Mouse (Mus musculus) lung, postnatal 0 days (tissue): ENCODE data around the gene Kcnn3. TPM values are rescaled to one million over a fixed set of nuclear protein-coding genes. Genes with fewer than 3 reads are reported as not detected.

Experiments
- ATAC-seq: fragments of 200-750 bp; cut with Nextera tagmentation; 2 replicates; pipeline ENCODE4 v1.8.0; 2017; ENCODE audit warnings: moderate library complexity
- DNase-seq: peaks from one replicate; pipeline ENCODE4 v3.0.0-alpha.2; 2016; ENCODE audit warnings: low spot score
- H3K27ac ChIP-seq: fragments of 300-500 bp; sonication (generic); 2 replicates; pipeline ENCODE4 v1.5.1; 2014; ENCODE audit warnings: antibody characterized with exemption, mild to moderate bottlenecking, low read length, mixed read lengths
- H3K27me3 ChIP-seq: fragments of 300-500 bp; sonication (generic); replicated peaks from 2 replicates; pipeline ENCODE4 v1.6.1; 2014; ENCODE audit warnings: low read length, mixed read lengths; ENCODE audit not compliant: insufficient read depth
- H3K36me3 ChIP-seq: fragments of 300-500 bp; sonication (generic); 2 replicates; pipeline ENCODE4 v1.6.1; 2014; ENCODE audit warnings: low read length, mixed read lengths; ENCODE audit not compliant: insufficient read depth
- H3K4me1 ChIP-seq: fragments of 300-500 bp; sonication (generic); 2 replicates; pipeline ENCODE4 v1.6.1; 2014; ENCODE audit warnings: antibody characterized with exemption, low read depth, low read length, mixed read lengths; ENCODE audit not compliant: insufficient read depth
- H3K4me2 ChIP-seq: fragments of 300-500 bp; sonication (generic); replicated peaks from 2 replicates; pipeline ENCODE4 v1.6.1; 2014; ENCODE audit warnings: low read depth, mild to moderate bottlenecking, low read length, moderate library complexity, mixed read lengths
- H3K4me3 ChIP-seq: fragments of 300-500 bp; sonication (generic); 2 replicates; pipeline ENCODE4 v1.5.1; 2014; ENCODE audit warnings: low read depth, low read length
- H3K9ac ChIP-seq: fragments of 300-500 bp; sonication (generic); replicated peaks from 2 replicates; pipeline ENCODE4 v1.6.1; 2014; ENCODE audit warnings: low read depth, mild to moderate bottlenecking
- H3K9me3 ChIP-seq: fragments of 300-500 bp; sonication (generic); 2 replicates; pipeline ENCODE4 v1.6.1; 2016; ENCODE audit warnings: low read length, mixed read lengths
- CTCF ChIP-seq: IDR thresholded peaks from 2 replicates; pipeline ENCODE4 v1.5.1; 2016; ENCODE audit warnings: antibody characterized with exemption, mild to moderate bottlenecking
- EP300 ChIP-seq: IDR thresholded peaks from 2 replicates; pipeline ENCODE4 v1.6.1; 2016; ENCODE audit warnings: antibody characterized with exemption, mild to moderate bottlenecking, control low read depth
- WGBS: fragments of 180-500 bp; shearing (Covaris S2); extraction: QIAGEN DNeasy Blood & Tissue Kit; methylation state at CpG from one replicate; pipeline ENCODE4 v1.1.7; 2014; 5-methylcytosine and 5-hydroxymethylcytosine counted together
- polyA plus RNA-seq: library from polyadenylated mRNA; unstranded; fragments of >200 nt; fragmentation: Nextera tagmentation; extraction: Ambion mirVana; gene quantifications from 2 replicates; pipeline ENCODE4 v1.2.1, GENCODE M21; 2015

The Kcnn3 gene
- polyA plus RNA-seq, 1 experiment from 2014 or later, result 1.0 TPM

DNA sequence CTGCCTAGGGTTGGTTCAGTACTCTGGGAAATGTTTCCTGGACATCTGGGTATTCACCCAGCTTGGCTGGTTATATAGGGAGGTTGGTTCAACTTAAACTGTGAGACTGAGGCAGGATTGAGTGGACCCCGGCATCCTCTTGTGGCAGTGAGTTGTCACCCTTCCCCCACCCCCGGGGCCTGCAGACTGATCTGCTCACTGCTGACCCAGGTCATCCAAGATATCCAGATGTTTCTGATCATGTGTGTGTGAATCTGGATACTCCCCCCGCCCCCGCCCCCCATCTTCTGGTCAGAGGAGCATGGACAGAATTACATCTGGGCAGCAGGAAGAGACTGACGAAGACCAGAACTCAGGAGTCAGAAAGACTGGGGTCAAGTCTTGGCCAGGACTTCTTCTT lies 45.4 kb downstream of the Kcnn3 start:
- Histone ChIP-seq H3K27me3 (no peaks in the 10 kb centered on the region), H3K36me3 (no peaks in the 10 kb centered on the region), H3K4me1 (no peaks in the 10 kb centered on the region), H3K4me2 (no peak overlapping the region), H3K4me3 (no peak overlapping the region), H3K27ac (no peak overlapping the region), H3K9me3 (no peaks in the 10 kb centered on the region), H3K9ac (no peak overlapping the region)
- TF ChIP-seq CTCF, result no peak
- TF ChIP-seq EP300, result no peak
- DNase-seq (no peak), ATAC-seq (no peak)
- WGBS, result 57% methylated on average over 5 of the region's 5 CpGs

DNA sequence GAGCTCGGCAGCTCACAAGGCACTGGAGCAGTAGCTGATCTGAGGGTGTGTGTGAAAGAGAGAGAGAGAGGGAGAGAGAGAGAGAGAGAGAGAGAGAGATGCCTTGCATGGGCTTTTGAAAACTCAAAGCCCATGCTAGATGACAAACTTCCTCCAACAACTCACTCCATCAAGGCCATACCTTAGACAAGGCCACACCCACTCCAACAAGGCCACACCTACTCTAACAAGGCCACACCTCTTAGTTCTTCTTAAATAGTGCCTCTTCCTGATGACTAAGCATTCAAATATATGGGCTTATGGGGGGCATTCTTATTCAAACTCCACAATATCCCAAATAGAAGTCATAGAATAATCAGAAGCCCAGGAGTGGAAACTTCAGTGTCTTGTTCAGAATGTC lies 49.1 kb downstream of the Kcnn3 start:
- 76% methylated on average over 1 of the region's 1 CpGs for WGBS
- H3K9ac ChIP-seq, result no peak overlapping the region
- H3K27ac ChIP-seq, result no peak overlapping the region
- no peaks in the 10 kb centered on the region for H3K4me1 ChIP-seq
- no peaks in the 10 kb centered on the region for H3K36me3 ChIP-seq
- TF ChIP-seq CTCF (no peak), EP300 (no peak)
- H3K4me2 ChIP-seq, result no peak overlapping the region
- H3K27me3 ChIP-seq, result no peaks in the 10 kb centered on the region
- no peak overlapping the region for H3K4me3 ChIP-seq
- DNase-seq (no peak), ATAC-seq (no peak)
- H3K9me3 ChIP-seq, result no peaks in the 10 kb centered on the region

DNA sequence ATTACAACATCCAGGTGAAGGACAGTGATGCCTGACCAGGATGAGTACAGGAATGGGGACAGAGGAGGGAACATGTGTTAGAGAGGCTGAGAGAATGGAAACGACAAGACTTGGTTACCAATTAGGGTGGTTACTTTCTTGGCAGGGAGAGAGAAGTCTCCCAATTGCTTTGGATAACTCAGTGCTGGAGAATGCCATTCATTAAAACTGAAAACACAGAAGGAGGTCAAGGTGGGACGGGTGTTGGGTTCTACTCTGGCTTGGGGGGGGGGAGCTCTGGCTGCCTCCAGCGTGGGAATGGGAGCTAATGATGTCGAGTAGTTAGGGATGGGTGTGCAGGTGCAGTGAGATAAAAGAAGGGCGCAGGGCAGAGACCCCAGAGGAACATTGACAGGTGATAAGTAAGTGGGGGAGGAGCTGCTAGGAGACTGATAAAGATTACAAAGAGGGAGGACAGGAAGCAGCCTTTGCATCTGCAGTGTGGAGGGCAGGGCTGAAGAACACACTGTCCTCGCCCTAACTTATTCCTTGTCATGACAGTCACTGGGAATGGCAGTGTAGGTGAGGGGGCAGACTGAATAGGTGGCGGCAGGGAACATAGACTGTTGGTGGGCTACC lies 49.9 kb downstream of the Kcnn3 start:
- no peak for DNase-seq
- ATAC-seq, result no peak
- no peak overlapping the region for H3K27ac ChIP-seq
- H3K4me1 ChIP-seq, result no peaks in the 10 kb centered on the region
- 20% methylated on average over 7 of the region's 7 CpGs for WGBS
- H3K9me3 ChIP-seq, result no peaks in the 10 kb centered on the region
- H3K4me2 ChIP-seq, result no peak overlapping the region
- TF ChIP-seq EP300, result no peak
- no peak for TF ChIP-seq CTCF
- no peak overlapping the region for H3K9ac ChIP-seq
- no peaks in the 10 kb centered on the region for H3K36me3 ChIP-seq
- H3K4me3 ChIP-seq, result no peak overlapping the region
- H3K27me3 ChIP-seq, result no peaks in the 10 kb centered on the region

- H3K27me3 ChIP-seq, result no peaks in the 10 kb centered on the region
- H3K36me3 ChIP-seq, result no peaks in the 10 kb centered on the region
- H3K4me2 ChIP-seq, result no peak overlapping the region
- ATAC-seq, result no peak
- no peak for DNase-seq
- H3K27ac ChIP-seq, result no peak overlapping the region
- no peak overlapping the region for H3K9ac ChIP-seq
- TF ChIP-seq CTCF (no peak), EP300 (no peak)
- no peak overlapping the region for H3K4me3 ChIP-seq
- no peaks in the 10 kb centered on the region for H3K4me1 ChIP-seq
- no peaks in the 10 kb centered on the region for H3K9me3 ChIP-seq
- WGBS, result 20% methylated on average over 3 of the region's 3 CpGs
These were observed 50.4 kb downstream of the Kcnn3 start for GRCm38 (mm10) chr3:89570362-89570761.

DNA sequence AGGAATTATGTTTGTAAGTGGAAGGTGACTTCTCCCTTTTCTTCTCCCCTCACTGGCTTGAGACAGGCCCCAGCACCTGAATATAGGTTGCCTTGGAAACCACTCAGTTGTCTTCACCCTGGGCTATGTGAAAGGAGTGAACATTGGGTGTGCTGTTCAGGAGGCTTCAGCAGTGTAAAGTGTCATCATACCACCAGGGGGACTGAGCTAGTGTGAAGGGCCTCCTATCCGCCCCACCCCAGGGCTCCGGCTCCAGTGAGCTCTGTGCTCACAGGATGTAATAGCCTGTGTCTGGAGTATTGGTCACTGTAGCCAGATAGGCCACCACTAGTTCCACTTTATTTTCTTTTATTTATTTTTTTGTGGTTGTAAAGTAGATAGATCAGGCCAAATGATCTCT lies 54.3 kb downstream of the Kcnn3 start:
- no peaks in the 10 kb centered on the region for H3K36me3 ChIP-seq
- H3K9me3 ChIP-seq, result no peaks in the 10 kb centered on the region
- H3K9ac ChIP-seq, result no peak overlapping the region
- DNase-seq (peak; percentile 54), ATAC-seq (peak; percentile 45; the same call in 1 of the 2 replicates)
- no peak overlapping the region for H3K4me3 ChIP-seq
- no peaks in the 10 kb centered on the region for H3K27me3 ChIP-seq
- WGBS, result 64% methylated on average over 2 of the region's 2 CpGs
- H3K27ac ChIP-seq, result no peak overlapping the region
- H3K4me1 ChIP-seq, result 0 out of 2 replicates have a peak, but pooled peaks cover 2% of the 10 kb centered on the region
- no peak overlapping the region for H3K4me2 ChIP-seq
- no peak for TF ChIP-seq EP300
- peak; percentile 61 for TF ChIP-seq CTCF

GRCm38 (mm10) chr3:89576381-89576780 lies 56.4 kb downstream of the Kcnn3 start:
- Histone ChIP-seq H3K4me2 (no peak overlapping the region), H3K4me1 (0 out of 2 replicates have a peak, but pooled peaks cover 2% of the 10 kb centered on the region), H3K4me3 (no peak overlapping the region), H3K36me3 (no peaks in the 10 kb centered on the region), H3K27ac (no peak overlapping the region), H3K9me3 (no peaks in the 10 kb centered on the region), H3K27me3 (no peaks in the 10 kb centered on the region), H3K9ac (no peak overlapping the region)
- DNase-seq (peak; percentile 75), ATAC-seq (no peak)
- WGBS, result 74% methylated on average over 6 of the region's 6 CpGs
- TF ChIP-seq EP300 (peak; percentile 49; the same call in 1 of the 2 replicates), CTCF (no peak)
